Mouse (Mus musculus) frontal cortex, postnatal 25 days (tissue): ENCODE results near the gene Prmt2.
A peak's percentile ranks its signal among the peaks of the same experiment; 100 is the strongest.

ENCODE experiments used
- DNase-seq, 2 experiments: peaks; one replicate each; pipeline ENCODE4 v3.0.0; 2022; ENCODE audit warnings: low spot score in 2 of 2

The Prmt2 gene

DNA sequence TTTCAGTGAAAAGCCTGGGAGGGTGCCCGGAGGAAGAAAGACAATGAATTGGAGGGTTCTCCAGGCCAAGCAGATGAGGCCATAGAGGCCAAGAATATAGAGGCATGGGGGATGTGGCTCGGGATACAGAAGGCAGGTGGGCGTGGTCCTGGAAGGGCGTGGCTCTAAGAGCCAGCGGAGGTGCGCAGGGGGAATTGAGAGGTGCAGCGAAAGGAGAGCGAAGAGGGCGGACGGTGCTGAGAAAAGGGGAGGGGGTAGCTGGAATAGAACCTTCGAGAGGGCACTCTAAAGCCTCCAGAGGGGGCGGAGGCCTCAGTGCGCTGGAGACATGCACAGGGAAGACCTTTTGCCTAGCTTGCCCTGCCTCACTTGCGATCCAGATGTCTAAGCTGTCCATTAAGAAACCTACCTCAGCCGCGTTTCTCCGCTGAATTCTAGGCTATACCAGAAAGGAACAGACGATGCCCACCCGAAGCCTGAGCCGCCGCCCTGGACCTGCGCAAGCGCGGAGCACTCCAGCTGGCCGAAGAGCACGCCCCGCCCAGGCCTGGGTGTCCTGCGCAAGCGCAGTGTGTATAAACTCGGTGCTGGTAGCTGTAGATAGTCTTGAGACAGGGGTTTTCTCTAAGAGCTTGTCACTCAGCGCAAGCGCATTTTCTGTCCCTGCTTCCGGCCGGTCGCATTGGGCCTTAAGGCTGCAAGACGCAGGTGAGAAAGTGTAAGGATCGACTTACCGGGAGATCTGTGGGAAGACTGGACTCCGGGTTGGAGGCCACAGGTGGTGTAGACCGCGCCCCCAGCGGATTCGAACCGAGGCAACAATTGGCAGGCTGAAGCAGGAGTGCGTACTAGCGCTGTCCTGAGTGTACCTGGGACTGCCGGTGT lies at the start of gene Prmt2:
Gene Prmt2 (minus strand): TSS at position 525 of the 885 bp plus-strand sequence.
- peak; percentile 78 to 82 for DNase-seq

DNA sequence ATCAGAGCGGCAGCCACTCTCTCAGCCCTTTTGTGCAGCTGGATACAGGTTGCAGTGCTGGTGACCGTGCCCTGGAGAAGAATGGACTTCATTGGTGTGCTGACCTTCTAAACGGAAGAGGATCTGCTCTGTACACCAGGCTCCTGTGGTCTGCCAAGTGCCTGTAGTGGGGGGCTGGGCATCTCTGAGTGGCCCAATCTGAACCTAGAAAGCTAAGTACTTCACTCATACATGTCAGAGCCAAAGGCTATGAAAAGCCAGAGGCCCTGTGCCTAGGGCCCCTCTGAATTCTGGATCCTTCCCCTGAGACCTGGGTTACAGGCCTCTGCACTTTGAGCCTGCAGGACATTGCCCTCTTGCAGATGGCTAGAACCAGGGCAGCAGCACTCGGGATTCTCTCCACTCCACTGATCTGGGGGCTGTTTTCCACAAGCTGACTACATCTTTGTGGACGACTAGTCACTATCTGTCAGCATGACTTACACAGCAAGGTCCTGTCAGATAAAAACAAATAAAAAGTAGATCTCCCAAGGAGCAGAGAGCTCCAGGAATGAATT lies 41.0 kb upstream of the Prmt2 start:
- no peak for DNase-seq

DNA sequence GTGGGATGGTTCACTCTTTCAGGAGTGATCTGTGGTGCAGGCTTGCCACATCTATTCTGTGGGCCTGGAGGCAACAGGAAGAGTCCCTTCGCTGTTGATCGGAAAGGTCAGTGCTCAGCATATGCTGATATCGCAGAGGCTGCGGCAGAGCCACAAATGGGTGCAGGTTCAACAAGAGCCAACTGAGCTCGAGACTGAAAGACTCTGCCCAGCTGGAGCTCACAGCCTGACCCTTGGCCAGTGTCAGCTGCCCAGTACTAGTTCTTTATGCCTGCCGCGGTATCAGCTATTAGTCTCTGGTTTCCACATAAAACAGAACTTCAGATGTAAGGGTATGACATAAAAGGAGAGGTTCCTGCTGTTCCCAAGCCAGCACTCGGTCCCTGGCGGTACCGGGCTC lies 37.6 kb upstream of the Prmt2 start:
- no peak for DNase-seq

GRCm38 (mm10) chr10:76271238-76271637 lies 33.6 kb upstream of the Prmt2 start:
- DNase-seq = no peak

DNA sequence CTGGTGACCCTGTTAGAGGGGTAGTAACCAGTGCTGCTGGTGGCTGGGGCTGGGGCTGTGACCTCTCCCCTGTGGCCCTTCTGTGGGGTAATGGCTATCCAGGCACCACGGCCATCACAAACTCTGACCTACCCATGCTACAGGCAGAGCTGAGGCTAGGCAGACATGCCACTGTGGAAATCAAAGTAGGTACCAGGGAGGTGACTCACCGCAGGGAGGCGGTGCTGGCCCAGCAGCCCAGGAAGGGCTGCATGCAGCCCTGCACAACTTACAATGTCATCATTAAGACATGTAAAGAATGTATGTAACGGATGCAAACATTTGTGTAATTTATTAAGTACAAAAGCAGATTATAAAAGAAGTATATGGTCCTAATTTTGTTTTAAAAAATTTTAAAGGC lies 24.8 kb upstream of the Prmt2 start:
- DNase-seq = no peak

- DNase-seq = no peak
Measured at GRCm38 (mm10) chr10:76261447-76261846, 23.8 kb upstream of the Prmt2 start.

DNA sequence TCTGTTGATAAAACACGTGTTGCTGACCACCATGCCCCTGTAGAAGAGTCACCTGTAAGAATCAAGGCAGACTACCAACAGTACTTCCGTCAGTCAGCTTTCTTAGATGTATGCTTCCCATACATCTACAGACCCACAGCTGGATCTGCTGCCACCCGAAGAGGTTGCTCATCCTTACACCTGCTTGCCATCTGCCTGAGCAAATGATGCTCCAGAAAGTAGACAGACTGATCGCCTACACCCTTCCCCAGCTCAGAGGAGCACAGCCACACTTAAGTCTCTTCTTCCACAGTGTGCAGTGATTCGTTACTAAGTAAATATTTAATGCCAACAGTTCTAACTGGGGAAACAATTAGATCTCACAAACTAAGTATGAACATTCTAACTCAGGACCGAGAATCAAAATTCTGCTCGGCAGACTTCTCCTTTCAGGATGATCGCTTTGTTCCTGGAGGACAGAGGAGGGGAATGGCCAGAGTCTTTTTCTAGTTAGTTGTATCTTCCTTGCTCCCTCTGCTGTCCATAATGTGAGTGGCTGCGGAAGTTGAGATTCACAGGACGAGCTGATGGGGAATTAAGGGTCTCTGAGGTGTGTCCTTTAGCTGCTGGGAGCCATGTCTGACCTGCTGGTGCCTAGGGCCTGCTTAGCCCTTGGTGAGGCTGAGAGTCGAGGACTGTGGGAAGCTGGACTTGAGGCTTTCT lies 22.8 kb upstream of the Prmt2 start:
- no peak for DNase-seq

DNA sequence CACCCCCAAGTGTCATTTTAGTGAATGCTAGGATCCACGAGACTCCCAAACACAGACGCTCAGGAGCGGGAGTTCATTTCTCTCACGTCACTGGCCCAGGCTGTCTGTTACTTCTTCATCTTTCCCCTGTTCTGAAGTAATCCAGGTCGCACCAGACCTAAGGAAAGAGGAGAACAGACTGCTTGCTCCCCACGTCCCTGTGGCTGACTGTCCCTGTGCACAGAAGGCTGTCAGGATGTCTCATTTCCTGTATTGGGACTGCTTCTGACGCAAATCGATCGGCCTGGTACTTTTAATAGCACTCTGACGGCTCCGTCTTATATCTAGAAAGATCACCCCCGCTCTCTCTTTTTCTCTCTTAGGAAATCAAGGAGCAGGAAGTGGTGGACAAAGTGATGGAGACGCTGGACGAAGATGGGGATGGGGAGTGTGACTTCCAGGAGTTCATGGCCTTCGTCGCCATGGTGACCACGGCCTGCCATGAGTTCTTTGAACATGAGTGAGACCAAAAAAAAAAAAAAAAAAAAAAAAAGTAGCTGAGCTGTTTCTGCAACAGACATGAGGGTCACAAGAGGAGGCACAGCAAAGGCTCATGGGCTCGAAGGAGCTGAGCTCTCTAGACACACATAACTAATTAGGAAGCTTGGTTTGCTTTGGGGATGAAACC lies 22.0 kb upstream of the Prmt2 start:
- no peak for DNase-seq

- DNase-seq = no peak
Measured at GRCm38 (mm10) chr10:76257719-76258390, 20.2 kb upstream of the Prmt2 start.

GRCm38 (mm10) chr10:76257231-76257630 lies 19.6 kb upstream of the Prmt2 start:
- DNase-seq = no peak

DNA sequence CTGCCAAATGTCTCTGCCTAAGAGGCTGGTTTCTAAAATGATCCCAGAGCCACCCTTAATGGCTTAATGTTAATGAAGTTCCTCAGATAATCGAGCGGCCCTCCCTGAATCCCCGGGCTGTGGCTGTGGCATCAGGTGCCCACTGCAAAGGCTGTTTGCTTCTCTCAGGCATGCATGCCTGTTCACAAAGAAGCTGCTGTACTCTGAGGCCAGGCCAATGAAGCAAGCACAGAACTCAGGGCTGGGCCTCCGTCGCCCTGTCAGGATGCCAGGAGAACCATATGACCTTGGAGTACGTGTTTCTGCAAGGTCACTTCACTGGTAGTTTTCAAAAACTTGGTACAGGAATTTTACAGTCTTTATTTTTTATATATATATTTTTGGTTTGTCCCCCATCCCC lies 18.0 kb upstream of the Prmt2 start:
- no peak for DNase-seq

DNA sequence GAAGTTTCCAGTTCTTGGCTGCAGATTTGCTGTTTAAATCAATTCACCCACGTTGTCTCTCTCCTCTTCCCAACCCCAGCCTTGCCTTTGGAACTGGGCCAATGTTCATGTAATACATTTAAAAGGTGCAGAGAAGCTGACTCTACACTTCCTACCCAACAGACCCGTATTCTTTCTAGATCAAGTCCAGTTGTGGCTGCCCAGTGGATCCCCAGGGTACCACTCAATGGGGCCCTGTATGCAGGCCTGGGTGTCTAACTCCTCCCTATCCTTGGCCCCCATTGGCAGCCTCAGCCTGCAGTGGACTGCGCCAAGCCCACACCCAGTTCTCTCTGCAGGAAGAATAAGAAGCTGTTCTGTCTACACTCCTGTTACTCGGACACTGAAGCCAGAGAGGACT lies 15.9 kb upstream of the Prmt2 start, which contains the start of gene S100b:
Gene S100b (plus strand): TSS at position 318 of the 400 bp plus-strand sequence.
- DNase-seq = no peak

DNA sequence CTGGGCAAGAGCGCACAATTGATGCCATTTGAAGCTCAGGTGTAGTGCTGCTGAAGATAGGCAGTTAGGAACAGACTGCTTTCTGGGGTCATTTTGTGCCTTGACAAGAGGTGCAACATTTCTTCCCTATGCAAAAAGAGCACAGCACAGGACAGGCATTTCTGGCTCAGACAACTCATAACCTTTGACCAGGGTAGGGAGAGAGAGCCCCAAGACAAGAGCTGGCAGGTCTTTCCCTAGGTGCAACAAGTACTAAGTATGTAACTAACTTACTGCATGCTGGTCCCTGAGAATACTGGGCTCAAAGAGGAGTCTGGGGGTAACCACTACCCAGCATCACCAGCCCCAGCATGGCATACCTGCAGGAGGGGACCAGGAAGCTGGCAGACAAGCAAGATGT lies 15.4 kb upstream of the Prmt2 start:
- no peak for DNase-seq

DNA sequence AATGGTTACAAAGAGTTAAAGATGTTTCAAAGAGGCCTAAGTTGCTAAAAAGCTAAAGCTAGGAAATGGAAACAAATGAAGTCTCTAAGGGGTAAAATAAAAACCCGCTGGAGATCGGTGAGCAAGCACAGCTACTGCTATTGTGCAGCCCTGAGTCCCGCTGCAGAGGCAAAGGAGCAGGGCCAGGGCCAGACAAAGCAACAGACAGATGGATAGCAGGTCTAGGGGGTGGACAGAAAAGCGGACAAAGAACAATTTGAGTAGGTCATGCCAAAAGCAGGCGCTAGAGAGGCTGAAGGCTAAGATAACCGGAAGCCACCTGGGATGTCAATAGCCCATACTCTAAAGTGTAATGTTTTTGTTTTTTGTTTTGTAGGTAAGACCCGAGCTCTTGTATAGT lies 13.2 kb upstream of the Prmt2 start:
- DNase-seq = no peak

DNA sequence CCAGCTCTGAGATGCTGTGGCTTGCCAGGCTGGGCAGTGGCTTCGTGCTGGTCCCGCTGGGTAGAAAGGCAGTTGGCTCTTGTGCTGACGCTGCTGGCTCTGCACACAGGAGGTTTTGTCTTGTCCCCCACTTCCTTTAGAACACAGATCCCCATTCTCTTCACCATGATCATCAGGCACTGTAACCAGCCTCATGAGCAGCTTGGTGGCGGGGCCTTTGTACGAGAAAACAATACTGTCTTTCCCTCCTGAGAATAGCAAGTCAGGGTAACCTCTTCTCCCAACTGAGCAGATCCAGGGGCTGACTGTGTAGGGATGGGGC lies 10.9 kb upstream of the Prmt2 start:
- DNase-seq = no peak

DNA sequence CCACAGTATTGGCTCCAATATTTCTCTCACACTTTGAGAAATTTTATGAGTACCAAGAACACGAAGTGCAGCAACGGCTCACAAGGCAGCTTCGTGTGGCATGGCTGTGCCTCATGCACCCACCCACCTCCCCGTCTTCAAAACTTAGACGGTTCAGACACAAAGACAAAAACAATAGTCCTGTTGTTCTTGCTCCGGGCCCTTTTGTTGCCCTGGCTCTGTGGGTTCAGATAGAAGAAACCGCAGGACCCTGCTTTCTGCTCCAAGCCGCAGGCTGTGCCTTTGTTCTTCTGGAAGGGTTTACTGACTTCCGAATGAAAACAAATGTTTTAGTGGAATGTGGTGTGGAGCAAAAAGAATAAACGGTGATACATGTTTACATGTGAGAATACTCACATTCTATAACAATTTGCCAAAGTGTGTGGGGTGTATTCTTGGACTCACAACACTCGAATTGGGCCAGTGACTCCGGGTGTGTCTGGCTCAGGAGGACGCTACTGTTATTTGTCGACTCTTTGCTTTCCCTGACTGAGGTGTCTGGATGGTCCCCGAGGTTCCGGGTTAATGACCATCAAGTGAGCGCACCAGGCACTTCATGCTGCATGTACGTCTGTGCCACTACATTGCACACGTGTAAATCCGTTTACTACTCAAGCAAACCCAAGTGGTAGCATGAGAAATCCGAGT lies 10.4 kb upstream of the Prmt2 start:
- DNase-seq = no peak

- no peak for DNase-seq
Measured at GRCm38 (mm10) chr10:76246601-76247000, 8.9 kb upstream of the Prmt2 start.

- no peak for DNase-seq
Measured at GRCm38 (mm10) chr10:76245106-76245505, 7.4 kb upstream of the Prmt2 start.

- DNase-seq = no peak
Measured at GRCm38 (mm10) chr10:76239401-76239800, 1.7 kb upstream of the Prmt2 start.

DNA sequence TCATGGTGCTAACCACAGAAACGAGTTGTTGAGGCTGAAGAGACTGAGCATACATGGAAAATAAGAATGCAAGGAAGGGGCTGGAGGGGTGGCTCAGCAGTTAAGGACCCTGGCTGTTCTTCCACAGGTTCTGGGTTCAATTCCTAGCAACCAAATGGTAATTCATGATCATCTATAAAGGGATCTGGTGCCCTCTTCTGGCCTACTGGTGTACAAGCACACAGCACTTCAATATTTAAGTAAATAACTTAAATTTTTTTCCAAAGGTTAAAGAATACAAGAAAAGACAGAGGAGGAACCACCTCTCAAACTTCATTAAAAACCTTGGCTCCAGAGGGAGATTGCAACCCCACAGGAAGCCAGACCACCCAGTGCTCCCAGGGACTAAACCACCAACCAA lies 8.0 kb downstream of the Prmt2 start:
- DNase-seq = no peak

DNA sequence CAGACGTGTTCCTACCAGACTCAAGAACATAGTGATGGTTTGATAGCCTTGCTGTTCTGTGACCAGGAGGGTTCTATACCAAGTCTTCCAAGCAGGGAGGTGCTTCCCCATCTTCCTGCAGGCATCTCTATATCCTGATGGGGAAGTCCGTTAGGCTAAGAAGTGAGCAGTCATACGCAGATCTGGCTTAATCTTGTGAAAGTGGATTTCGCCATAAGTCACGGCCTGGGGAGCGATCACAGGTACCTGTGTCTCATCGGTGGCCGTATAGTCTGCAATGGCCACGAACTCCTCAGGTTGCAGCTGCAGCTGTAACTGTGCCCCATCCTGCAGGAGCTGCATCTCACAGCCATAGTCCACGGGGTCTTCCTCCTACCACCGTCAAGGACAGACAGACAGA lies 11.7 kb downstream of the Prmt2 start:
- no peak for DNase-seq
